Mouse (Mus musculus) Muller cell, postnatal 12 days (primary cell): ENCODE data around the gene Txk.

ENCODE experiments used
- DNase-seq: peaks from one replicate; pipeline ENCODE4 v3.0.0-alpha.2; 2015; ENCODE audit errors: inconsistent ontology term

Gene Txk

DNA sequence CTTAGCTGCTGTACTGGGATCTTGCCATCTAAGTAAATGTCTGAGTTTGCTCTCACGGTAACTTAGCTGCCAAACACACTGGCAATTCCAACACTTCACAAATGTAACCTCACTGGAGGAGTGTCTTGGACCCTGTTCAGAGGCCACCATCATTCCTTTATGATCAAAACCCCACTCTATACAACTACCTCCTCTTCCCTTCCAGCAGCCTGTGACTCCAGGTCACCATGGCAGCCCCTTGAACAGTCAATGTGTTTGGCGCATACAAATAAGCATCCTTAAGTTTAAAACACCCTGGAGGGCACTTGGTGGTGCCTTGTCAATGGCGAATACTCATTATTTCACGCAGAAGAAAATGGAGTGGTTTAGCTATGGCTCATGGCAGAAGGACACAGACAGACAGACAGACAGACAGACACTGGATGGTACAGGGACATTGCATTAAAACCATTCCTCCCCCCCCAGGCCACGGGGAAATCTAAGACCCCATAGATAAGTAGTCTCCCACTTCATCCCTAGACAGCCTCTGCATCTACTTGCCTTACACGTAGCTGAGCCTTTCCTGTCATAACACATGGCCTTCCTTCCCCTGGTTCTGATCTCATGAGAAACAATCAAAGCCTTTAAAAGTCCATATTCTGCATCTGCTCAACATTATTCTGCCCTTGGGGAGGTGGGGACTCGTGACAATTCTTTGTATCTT lies 1.4 kb downstream of the Txk start:
- DNase-seq: no peak

- no peak for DNase-seq
These were observed 2.4 kb downstream of the Txk start for GRCm38 (mm10) chr5:72750226-72750625.

- DNase-seq: no peak
These were observed 3.8 kb downstream of the Txk start for GRCm38 (mm10) chr5:72748659-72749265.

- no peak for DNase-seq
These were observed 5.2 kb downstream of the Txk start for GRCm38 (mm10) chr5:72747384-72747783.

GRCm38 (mm10) chr5:72746461-72746860 lies 6.1 kb downstream of the Txk start:
- DNase-seq: no peak

GRCm38 (mm10) chr5:72743103-72743502 lies 9.5 kb downstream of the Txk start:
- no peak for DNase-seq

GRCm38 (mm10) chr5:72736868-72737267 lies 15.7 kb downstream of the Txk start:
- no peak for DNase-seq

GRCm38 (mm10) chr5:72736437-72736836 lies 16.1 kb downstream of the Txk start:
- no peak for DNase-seq

DNA sequence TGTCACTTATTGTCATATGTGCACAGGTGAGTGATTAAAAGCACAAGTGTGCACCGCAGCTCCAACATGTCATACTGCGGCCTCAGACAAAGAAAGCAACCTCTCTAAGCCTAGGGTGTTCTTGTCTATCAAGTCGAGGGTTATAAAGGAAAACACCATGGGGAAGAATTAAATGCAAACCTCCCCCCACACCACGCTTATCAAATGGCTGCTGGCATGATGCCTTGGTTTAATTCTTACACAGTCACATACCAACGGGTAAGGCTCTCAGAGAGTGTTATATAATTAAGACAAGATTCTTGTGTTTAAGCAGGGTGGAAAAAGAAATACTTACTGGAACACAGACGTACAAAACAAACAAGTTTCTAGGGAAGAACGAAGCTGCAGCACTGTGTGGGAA lies 16.8 kb downstream of the Txk start:
- DNase-seq: no peak

DNA sequence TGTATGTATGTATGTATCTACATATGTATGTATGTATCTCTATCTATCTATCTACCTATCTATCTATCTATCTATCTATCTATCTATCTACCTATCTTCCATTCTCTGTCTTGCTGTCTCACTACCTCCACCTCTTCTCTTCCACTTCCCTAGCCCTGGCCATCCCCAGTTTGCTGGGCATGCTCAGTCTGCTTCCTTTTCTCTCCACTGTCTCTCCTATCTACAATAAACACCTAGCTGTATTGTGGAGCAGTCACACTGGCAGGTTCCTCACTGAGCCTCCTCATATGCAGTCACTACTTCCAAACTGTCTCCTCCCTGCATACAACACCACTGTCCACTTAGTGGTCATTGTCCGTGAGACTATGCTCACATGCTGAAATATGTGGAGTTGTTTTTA lies 19.7 kb downstream of the Txk start:
- DNase-seq: no peak

DNA sequence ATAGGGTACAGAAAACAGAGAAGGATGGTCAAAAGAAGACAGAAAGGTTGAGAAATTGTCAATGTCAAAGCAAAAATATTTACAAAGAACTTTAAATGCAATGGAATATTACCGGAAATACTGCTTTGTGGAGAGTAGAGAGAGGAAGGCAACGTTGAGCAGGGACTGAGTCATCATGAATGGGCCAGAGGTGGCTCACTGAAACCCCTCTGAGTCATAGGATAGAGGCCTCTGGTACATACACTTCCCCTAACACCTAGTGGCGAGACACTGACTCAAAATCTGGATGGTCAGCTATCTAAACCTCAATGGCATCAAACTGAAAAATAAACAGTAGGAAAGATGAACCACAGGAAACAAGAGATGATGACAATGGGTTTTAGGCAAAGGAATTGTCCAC lies 27.2 kb downstream of the Txk start:
- DNase-seq: no peak

- DNase-seq: no peak
These were observed 29.1 kb downstream of the Txk start for GRCm38 (mm10) chr5:72723429-72723828.

DNA sequence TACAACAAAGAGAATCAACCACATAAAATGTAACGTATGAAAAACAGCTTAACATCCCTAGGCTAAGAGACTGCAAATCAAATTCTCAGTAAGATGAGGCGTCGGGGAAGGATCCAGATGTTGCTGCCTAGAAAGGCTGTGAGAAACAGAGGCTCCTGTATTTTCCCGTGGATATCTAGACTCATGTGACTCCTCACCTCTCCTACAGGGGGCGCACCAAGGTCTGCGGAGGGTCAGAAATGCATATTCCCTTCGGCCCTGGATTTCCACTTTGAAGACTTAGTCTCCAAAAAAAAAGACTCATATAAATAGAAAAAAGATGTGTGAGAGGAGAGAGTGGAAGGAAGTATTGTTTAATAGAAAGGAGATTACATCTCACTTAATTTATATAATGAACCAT lies 32.0 kb downstream of the Txk start:
- no peak for DNase-seq

- DNase-seq: peak; percentile 37
These were observed 41.9 kb downstream of the Txk start for GRCm38 (mm10) chr5:72710572-72711278.

- no peak for DNase-seq
These were observed 42.6 kb downstream of the Txk start for GRCm38 (mm10) chr5:72709976-72710375.

DNA sequence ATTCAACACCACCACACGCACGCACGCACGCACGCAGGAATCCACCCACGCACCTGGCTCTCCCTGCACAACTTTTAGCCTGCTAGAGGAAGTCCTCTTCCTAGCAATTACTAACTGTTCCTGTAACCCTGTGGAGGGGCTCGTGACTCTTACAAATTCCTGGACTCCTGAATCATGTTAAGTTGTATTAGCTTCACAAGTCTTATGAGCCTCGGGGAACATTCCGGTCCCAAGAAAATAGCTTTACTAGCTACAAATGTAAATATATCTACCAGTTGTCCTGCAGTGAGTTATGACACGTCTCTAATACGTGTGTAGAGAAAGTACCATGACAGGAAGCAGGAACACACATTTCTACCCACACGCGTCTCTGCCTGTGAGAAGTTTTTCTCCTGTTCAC lies 43.1 kb downstream of the Txk start:
- DNase-seq: peak; percentile 17

DNA sequence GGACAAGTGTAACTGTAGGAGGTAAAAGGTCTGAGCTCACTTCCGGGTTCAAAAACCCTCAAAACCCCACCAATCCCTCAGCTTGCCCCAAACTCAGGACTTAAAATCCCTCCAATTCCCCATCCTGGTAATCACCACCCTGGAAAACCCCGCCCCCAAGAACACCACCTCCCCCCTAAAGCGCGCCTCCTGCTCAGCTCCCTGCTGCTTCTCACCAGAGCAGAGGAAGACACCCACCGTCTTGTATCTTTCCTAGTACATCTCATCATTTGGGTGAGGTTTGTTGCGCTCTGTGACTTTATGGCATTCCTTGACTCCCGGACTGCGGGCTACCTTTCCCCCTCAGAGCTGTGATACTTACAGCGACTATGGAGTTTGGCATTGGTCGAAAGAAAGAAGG lies 45.9 kb downstream of the Txk start:
- no peak for DNase-seq

DNA sequence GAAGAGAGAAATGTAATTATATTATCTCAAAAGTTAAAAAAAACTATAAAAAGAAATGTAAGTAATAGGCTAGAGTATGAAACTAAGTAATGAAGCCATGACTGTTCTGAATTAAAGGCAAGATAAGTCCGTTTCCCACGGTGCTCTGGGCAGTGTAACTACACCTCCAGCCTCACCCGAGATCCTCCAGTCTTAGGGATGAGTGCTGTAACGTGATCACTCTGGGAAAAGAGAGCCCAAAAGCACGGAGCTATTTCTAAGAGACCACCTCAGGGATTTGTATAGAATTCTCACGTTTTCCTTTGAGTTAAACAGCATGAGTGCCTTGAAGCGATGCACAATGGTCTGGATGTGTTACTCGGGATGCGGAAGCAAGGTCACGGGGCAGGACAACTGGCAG lies 46.5 kb downstream of the Txk start:
- no peak for DNase-seq

DNA sequence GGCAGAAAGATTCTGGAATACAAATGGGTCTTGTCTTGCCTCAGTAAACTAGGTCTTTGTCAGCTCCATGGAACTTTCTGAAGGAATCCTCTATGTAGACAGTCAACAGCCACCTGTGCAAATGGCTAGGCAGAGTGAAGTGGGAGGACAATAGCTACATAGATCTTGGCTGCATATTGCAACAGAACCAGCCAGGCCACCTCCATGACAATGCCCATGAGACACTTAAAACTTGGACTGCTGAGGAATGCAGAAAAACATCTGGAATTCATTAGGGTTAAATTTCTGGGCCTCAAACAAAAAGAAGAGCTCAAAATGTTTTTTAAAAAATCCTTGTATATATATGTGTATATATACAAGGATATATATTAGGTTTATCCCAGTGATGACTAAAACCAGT lies 50.4 kb downstream of the Txk start:
- no peak for DNase-seq

DNA sequence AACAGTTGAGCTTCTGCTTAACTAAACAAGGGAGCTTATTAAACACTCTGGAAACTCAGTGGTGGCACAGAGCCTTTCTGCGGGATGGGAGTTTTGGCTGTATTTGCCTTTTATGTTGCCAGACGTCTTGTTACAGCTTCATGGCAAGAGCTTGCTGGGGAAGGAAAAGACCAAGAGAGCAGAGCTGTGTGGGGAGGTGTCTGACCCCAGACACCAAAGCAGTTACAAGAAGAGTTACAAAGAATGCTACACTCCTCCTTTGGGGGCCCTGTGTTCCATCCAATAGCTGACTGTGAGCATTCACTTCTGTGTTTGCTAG lies 53.1 kb downstream of the Txk start:
- DNase-seq: no peak

DNA sequence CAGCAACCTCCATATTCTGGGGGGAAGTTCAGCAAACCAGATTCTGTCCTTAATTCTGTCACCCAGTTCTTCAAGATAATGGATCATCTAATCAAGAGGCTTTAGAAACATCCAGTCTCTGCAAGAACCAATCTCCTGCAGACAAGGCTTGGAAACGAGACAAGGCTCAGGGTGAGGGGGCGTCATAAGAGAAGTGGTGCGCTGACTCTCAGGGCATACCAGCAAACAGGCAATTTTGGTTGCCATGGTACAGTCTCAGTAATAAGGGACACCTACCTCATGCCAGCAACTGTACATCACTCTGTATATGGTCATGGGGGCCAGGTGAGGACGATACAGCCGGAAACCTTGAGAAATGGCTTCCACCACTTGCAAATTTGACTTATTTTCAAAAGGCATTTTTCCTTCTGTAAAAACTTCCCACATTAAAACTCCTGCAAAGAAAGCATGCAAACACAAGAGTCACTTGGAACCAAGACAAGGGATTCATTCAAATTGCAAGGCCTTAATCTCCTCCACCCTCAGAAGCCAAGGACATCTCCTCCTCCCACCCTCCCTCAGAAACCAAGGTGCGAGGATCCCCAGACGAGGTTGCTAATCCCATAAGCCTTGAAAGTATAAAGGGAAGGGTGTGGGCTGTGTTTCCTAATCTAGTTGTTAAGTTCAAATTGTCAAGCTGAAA lies 53.6 kb downstream of the Txk start:
- no peak for DNase-seq

GRCm38 (mm10) chr5:72698343-72698742 lies 54.2 kb downstream of the Txk start:
- DNase-seq: no peak

- DNase-seq: no peak
These were observed 56.1 kb downstream of the Txk start for GRCm38 (mm10) chr5:72696491-72696890.
